Mouse (Mus musculus): Measurements from ENCODE around the gene Aipl1.

DNA sequence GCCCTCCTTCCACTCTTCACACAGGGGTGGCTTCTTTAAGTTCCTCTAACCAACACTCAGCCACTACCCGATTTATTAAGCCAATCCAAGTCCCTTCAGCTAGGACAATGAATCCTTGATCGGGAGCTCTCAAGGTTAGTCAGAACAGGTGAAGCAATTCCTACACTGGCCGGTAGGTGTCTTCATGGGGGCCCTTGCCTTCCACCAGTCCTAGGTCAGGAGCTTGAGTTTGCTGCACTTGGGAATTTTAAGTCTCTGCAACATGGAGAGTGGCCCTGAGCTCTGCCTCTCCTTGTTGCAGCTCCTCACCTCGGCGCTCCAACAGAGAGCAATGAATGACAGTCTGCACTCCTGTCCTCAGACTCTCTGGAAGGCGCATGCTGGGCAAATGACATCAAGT, 29.0 kb upstream of the Aipl1 start:
- TF ChIP-seq CTCF (IDR thresholded peaks at IDR 0.05; ENCODE audit: insufficient read depth, low read depth, low read length): no peak
- TF ChIP-seq POLR2A (IDR thresholded peaks at IDR 0.05; ENCODE audit: insufficient read depth, low read depth, low read length): no peak
